Comparison of ENCODE assay signal across 18 mouse cellular contexts in the genomic region with DNA sequence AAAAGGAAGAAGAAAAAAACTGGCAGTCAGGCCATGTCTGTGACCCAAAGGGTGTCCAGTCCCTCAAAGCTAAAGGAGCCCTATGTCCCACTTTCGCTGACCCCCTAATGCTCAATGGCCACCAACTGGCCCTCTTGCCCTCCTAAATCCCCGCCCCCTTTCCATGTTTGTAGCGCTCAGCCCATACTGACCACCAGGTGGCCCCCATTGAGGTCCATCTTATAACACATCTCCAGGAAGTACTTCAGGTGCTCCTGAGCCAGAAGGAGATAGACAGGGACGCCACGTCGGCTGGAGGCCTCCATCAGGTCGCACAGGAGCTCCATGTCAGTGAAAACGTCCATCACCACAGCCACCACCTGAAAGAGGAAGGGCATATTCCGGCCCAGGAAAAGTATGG. TPM values are rescaled to one million over a fixed set of nuclear protein-coding genes. Genes with fewer than 3 reads are reported as not detected.
DNase-seq lines count a peak whose midpoint lies in the region; ATAC-seq and TF ChIP-seq lines count a peak whose summit lies in the region.
"Had no signal": no experiment of that assay in that cellular context is flagged by ENCODE, and none has a peak within 500 bp of the region (broad histone marks: within the 10 kb centered on the region; RNA-seq: fewer than 3 reads in every experiment).

No protein-coding gene starts in this region.

- TF ChIP-seq CTCF in gastrocnemius, adult 2 months (IDR thresholded peaks at IDR 0.05): peak; percentile 27; the same call in 1 of the 2 replicates
- TF ChIP-seq CTCF in liver, embryonic 14.5 days (IDR thresholded peaks at IDR 0.05; ENCODE audit: low read depth): peak; percentile 57

- ATAC-seq in liver, embryonic 14.5 days (ENCODE audit: insufficient read depth): no peak
- ATAC-seq in liver, embryonic 12.5 days: no peak
- ATAC-seq: midbrain, embryonic 15.5 days had no signal

- H3K36me3 ChIP-seq in liver, embryonic 14.5 days (replicated peaks; ENCODE audit: control insufficient read depth, insufficient read depth, low read depth): no peaks in the 10 kb centered on the region
- no peaks in the 10 kb centered on the region for H3K36me3 ChIP-seq in liver, embryonic 12.5 days
- H3K36me3 ChIP-seq: embryonic facial prominence, embryonic 13.5 days; hindbrain, embryonic 15.5 days; limb, embryonic 12.5 days; midbrain, embryonic 15.5 days; neural tube, embryonic 13.5 days had no signal

- no peak for DNase-seq in gastrocnemius, adult 2 months
- no peak for DNase-seq in gastrocnemius, adult 8-10 months (ENCODE audit: low spot score in 2 of 2)
- no peak for DNase-seq in liver, embryonic 14.5 days (ENCODE audit: low read depth in 3 of 3, low spot score in 3 of 3)
- peak; percentile 58 for DNase-seq in ES-CJ7 (ENCODE audit: low read depth, low spot score)
- DNase-seq in retina, postnatal 1 day: peak; percentile 43
- no peak for DNase-seq in right cerebral cortex, postnatal 36 days (ENCODE audit: low spot score in 2 of 2)
- no peak for DNase-seq in thymus, postnatal 25 days
- DNase-seq: cerebellum, adult 8-10 months; gastrocnemius, postnatal 10 days; layer of hippocampus, postnatal 36 days had no signal

- no peak overlapping the region for H3K4me3 ChIP-seq in gastrocnemius, adult 2 months
- no peak overlapping the region for H3K4me3 ChIP-seq in liver, embryonic 14.5 days (ENCODE audit: insufficient read depth in 1 of 2, low read depth in 2 of 2, low read length in 2 of 2)
- H3K4me3 ChIP-seq in liver, embryonic 12.5 days: no peak overlapping the region
- H3K4me3 ChIP-seq: embryonic facial prominence, embryonic 13.5 days; hindbrain, embryonic 15.5 days; limb, embryonic 12.5 days; midbrain, embryonic 15.5 days; neural tube, embryonic 13.5 days had no signal

- no peak overlapping the region for H3K9ac ChIP-seq in liver, embryonic 14.5 days (replicated peaks)
- H3K9ac ChIP-seq in liver, embryonic 12.5 days: no peak overlapping the region
- H3K9ac ChIP-seq: embryonic facial prominence, embryonic 13.5 days; hindbrain, embryonic 15.5 days; limb, embryonic 12.5 days; midbrain, embryonic 15.5 days; neural tube, embryonic 13.5 days had no signal

- no peak overlapping the region for H3K27ac ChIP-seq in gastrocnemius, adult 2 months
- no peak overlapping the region for H3K27ac ChIP-seq in liver, embryonic 14.5 days
- H3K27ac ChIP-seq in liver, embryonic 12.5 days: no peak overlapping the region
- H3K27ac ChIP-seq: embryonic facial prominence, embryonic 13.5 days; hindbrain, embryonic 15.5 days; limb, embryonic 12.5 days; midbrain, embryonic 15.5 days; neural tube, embryonic 13.5 days had no signal

- 35% methylated on average over 9 of the region's 9 CpGs for WGBS in liver, embryonic 14.5 days (ENCODE audit: insufficient replicate concordance)
- WGBS in liver, embryonic 12.5 days (ENCODE audit: insufficient replicate concordance): 47% methylated on average over 9 of the region's 9 CpGs

- peaks cover 10 to 11% of the 10 kb centered on the region in 2 experiments for H3K4me1 ChIP-seq in liver, embryonic 14.5 days (replicated peaks; ENCODE audit: control insufficient read depth in 2 of 2, insufficient read depth in 2 of 2, low read length in 1 of 2)
- peaks cover 19% of the 10 kb centered on the region for H3K4me1 ChIP-seq in liver, embryonic 12.5 days

- no peaks in the 10 kb centered on the region for H3K27me3 ChIP-seq in liver, embryonic 14.5 days (ENCODE audit: control insufficient read depth, insufficient read depth, low read length)
- H3K27me3 ChIP-seq in liver, embryonic 12.5 days (replicated peaks): peaks cover 16% of the 10 kb centered on the region
- H3K27me3 ChIP-seq: hindbrain, embryonic 15.5 days; midbrain, embryonic 15.5 days; neural tube, embryonic 13.5 days had no signal

- intact Hi-C loops in gastrocnemius, adult 2 months (cut with DNase I): no loop called here

- no peak for TF ChIP-seq EP300 in liver, embryonic 14.5 days (IDR thresholded peaks at IDR 0.05; ENCODE audit: low read depth)

- no peaks in the 10 kb centered on the region for H3K9me3 ChIP-seq in liver, embryonic 14.5 days (ENCODE audit: control insufficient read depth, low read length)
- H3K9me3 ChIP-seq in liver, embryonic 12.5 days (replicated peaks): no peaks in the 10 kb centered on the region
- H3K9me3 ChIP-seq: embryonic facial prominence, embryonic 13.5 days; hindbrain, embryonic 15.5 days; limb, embryonic 12.5 days; midbrain, embryonic 15.5 days; neural tube, embryonic 13.5 days had no signal

- no peak overlapping the region for H3K4me2 ChIP-seq in liver, embryonic 14.5 days (ENCODE audit: low read depth)
- no peak overlapping the region for H3K4me2 ChIP-seq in liver, embryonic 12.5 days
- H3K4me2 ChIP-seq: embryonic facial prominence, embryonic 13.5 days; hindbrain, embryonic 15.5 days; limb, embryonic 12.5 days; midbrain, embryonic 15.5 days; neural tube, embryonic 13.5 days had no signal

RNA-seq across cellular contexts. Expression of gene Fam83c, which starts 3.4 kb away (rescaled TPM):
- not detected for total RNA-seq in gastrocnemius, adult 2 months (2021)
- not detected for total RNA-seq in gastrocnemius, adult 8-10 months (2022)
- not detected in 2 replicates for polyA plus RNA-seq in liver, embryonic 14.5 days (2012; rRNA removed)
- 0.05 and 0.09 TPM in 2 replicates for polyA plus RNA-seq in liver, embryonic 14.5 days (2014; fragmentation: Nextera tagmentation; extraction: Ambion mirVana)
- 0.04 and 0.07 TPM in 2 replicates for polyA plus RNA-seq in liver, embryonic 12.5 days (2016; fragmentation: Nextera tagmentation; extraction: Ambion mirVana)
- total RNA-seq: gastrocnemius, postnatal 10 days; layer of hippocampus, postnatal 36 days had no signal

RNA-seq across cellular contexts. Expression of gene Eif6, which starts 4.6 kb away (rescaled TPM):
- total RNA-seq in gastrocnemius, adult 2 months (2021): 10 to 100 TPM; 41.0 to 46.7 TPM
- 10 to 100 TPM; 44.3 to 49.9 (median 48.6) TPM for total RNA-seq in gastrocnemius, adult 8-10 months (2022)
- 40.9 and 62.4 TPM in 2 replicates for polyA plus RNA-seq in liver, embryonic 14.5 days (2012; rRNA removed)
- polyA plus RNA-seq in liver, embryonic 14.5 days (2014; fragmentation: Nextera tagmentation; extraction: Ambion mirVana): 128 TPM in 2 replicates
- polyA plus RNA-seq in liver, embryonic 12.5 days (2016; fragmentation: Nextera tagmentation; extraction: Ambion mirVana): 186 and 198 TPM in 2 replicates

RNA-seq across cellular contexts. Expression of gene BC029722, which starts 12.1 kb away (rescaled TPM):
- 10 to 100 TPM; 25.8 to 27.8 TPM for total RNA-seq in gastrocnemius, adult 2 months (2021)
- 10 to 100 TPM; 23.2 to 31.3 (median 27.6) TPM for total RNA-seq in gastrocnemius, adult 8-10 months (2022)
- polyA plus RNA-seq in liver, embryonic 14.5 days (2012; rRNA removed): 3.7 and 5.0 TPM in 2 replicates
- 2.6 and 2.7 TPM in 2 replicates for polyA plus RNA-seq in liver, embryonic 14.5 days (2014; fragmentation: Nextera tagmentation; extraction: Ambion mirVana)
- polyA plus RNA-seq in liver, embryonic 12.5 days (2016; fragmentation: Nextera tagmentation; extraction: Ambion mirVana): 6.0 and 6.6 TPM in 2 replicates

RNA-seq across cellular contexts. Expression of gene Mmp24, which starts 56.2 kb away (rescaled TPM):
- not detected for total RNA-seq in gastrocnemius, adult 2 months (2021)
- not detected for total RNA-seq in gastrocnemius, adult 8-10 months (2022)
- 0.01 and 0.06 TPM in 2 replicates for polyA plus RNA-seq in liver, embryonic 14.5 days (2012; rRNA removed)
- polyA plus RNA-seq in liver, embryonic 14.5 days (2014; fragmentation: Nextera tagmentation; extraction: Ambion mirVana): not detected in 2 replicates
- 0.04 TPM in 1 of 2 replicates, not detected in the other for polyA plus RNA-seq in liver, embryonic 12.5 days (2016; fragmentation: Nextera tagmentation; extraction: Ambion mirVana)
- polyA plus RNA-seq: heart, embryonic 14.5 days; kidney, embryonic 14.5 days had no signal

Comparison
In these comparisons a context has a peak if more than half of its experiments do, and no peak if none do; other contexts are left out.
1. DNase-seq: peak in ES-CJ7 (single experiment) and retina, postnatal 1 day (single experiment); none in gastrocnemius, adult 2 months (single experiment), gastrocnemius, adult 8-10 months (0 of 2), liver, embryonic 14.5 days (0 of 3), right cerebral cortex, postnatal 36 days (0 of 2) and thymus, postnatal 25 days (single experiment).